Mouse (Mus musculus): ENCODE measurements around the gene Lpo. TPM values are rescaled to one million over a fixed set of nuclear protein-coding genes. Genes with fewer than 3 reads are reported as not detected.

The Lpo gene
- total and polyA plus RNA-seq, 2 experiments = not detected

DNA sequence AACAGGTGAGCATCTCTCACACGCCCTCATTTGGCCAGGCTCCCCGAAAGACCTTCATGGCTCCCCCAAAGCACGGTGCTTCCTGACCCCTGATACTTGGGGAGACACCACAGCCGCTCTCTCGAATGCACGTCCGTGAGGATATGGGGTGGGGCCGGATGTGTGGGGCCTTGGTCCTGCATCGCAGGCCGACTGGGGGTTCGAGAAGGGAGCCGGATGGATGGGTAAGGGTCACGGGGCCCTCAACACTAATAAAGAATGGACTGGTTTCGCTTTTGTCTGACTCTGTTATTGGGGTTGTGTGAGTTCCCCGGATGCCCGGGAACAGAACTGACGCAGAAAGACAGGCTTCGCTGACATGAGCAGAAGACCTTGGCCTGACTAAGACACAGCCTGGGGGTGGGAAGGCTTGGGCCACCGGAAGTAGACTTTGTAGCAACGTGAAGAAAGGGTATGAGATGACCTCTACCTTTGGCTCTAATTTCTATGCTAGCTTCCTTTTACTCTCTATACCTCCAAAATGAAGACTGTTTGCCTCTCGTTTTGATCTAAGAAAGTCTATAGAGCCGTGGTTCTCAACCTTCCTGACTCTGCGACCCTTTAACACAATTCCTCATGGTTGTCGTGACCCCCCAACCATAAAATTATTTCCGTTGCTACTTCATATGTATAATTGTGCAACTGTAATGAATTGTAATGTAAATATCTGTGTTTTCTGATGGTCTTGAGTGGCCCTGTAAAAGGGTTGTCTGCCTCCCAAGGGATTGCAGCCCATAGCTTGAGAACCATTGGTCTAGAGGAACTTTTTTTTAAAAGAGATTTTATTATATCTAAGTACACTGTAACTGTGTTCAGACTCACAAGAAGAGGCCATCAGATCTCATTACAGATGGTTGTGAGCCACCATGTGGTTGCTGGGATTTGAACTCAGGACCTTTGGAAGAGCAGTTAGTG, 70.8 kb downstream of the Lpo start:
- Histone ChIP-seq H3K4me1 (ENCODE audit: control insufficient read depth, insufficient read depth, low read length) (no peaks in the 10 kb centered on the region), H3K9ac (ENCODE audit: low read depth, low read length) (peak overlapping the region; percentile 69), H3K36me3 (ENCODE audit: control insufficient read depth, insufficient read depth, low read length) (no peaks in the 10 kb centered on the region), H3K27me3 (ENCODE audit: control insufficient read depth, insufficient read depth, low read length) (no peaks in the 10 kb centered on the region), H3K27ac (replicated peaks; ENCODE audit: insufficient read depth, low read depth, low read length) (peak overlapping the region; percentile 43; the same call in 1 of the 2 replicates), H3K4me3 (ENCODE audit: insufficient read depth, low read depth, low read length) (peak overlapping the region; percentile 75), H3K79me2 (ENCODE audit: control insufficient read depth, insufficient read depth, low read length) (0 out of 2 replicates have a peak, but pooled peaks cover 3% of the 10 kb centered on the region)
- no peak for DNase-seq (ENCODE audit: extremely low read depth, low read depth, low spot score)
- 80% methylated on average over 25 of the region's 25 CpGs for WGBS
- no peak for TF ChIP-seq POLR2A (IDR thresholded peaks at IDR 0.05; ENCODE audit: extremely low read depth, insufficient read depth, low read length)
- no peak for TF ChIP-seq CTCF (IDR thresholded peaks at IDR 0.05; ENCODE audit: low read depth, low read length)

Other genes with a start within 250 kb of the Lpo start
- gene Mtmr4, start 236.1 kb downstream of the Lpo start, total RNA-seq (2014; rRNA removed) = 13.4 and 18.6 TPM in 2 replicates
- gene Mtmr4, start 236.1 kb downstream of the Lpo start, polyA plus RNA-seq (2012; rRNA removed) = 18.1 and 22.9 TPM in 2 replicates
- gene Hsf5, start 211.1 kb downstream of the Lpo start, total RNA-seq (2014; rRNA removed) = 0.07 and 0.09 TPM in 2 replicates
- 0.05 TPM in 1 of 2 replicates, not detected in the other for gene Hsf5, start 211.1 kb downstream of the Lpo start, polyA plus RNA-seq (2012; rRNA removed)
- 13.2 and 14.1 TPM in 2 replicates for gene Rnf43, start 165.6 kb downstream of the Lpo start, total RNA-seq (2014; rRNA removed)
- gene Rnf43, start 165.6 kb downstream of the Lpo start, polyA plus RNA-seq (2012; rRNA removed) = 19.3 and 19.5 TPM in 2 replicates
- gene Supt4a, start 90.7 kb downstream of the Lpo start, total RNA-seq (2014; rRNA removed) = 59.9 and 63.8 TPM in 2 replicates
- 41.9 and 46.5 TPM in 2 replicates for gene Supt4a, start 90.7 kb downstream of the Lpo start, polyA plus RNA-seq (2012; rRNA removed)
- 0.09 and 1.1 TPM in 2 replicates for gene Tspoap1, start 67.7 kb downstream of the Lpo start, total RNA-seq (2014; rRNA removed)
- gene Tspoap1, start 67.7 kb downstream of the Lpo start, polyA plus RNA-seq (2012; rRNA removed) = 0.26 and 0.37 TPM in 2 replicates
- not detected in 2 replicates for gene Mpo, start 34.7 kb downstream of the Lpo start, total RNA-seq (2014; rRNA removed)
- gene Mpo, start 34.7 kb downstream of the Lpo start, polyA plus RNA-seq (2012; rRNA removed) = 0.06 TPM in 1 of 2 replicates, not detected in the other
- gene Mks1, start 24.9 kb upstream of the Lpo start, total RNA-seq (2014; rRNA removed) = 1.2 and 2.1 TPM in 2 replicates
- gene Mks1, start 24.9 kb upstream of the Lpo start, polyA plus RNA-seq (2012; rRNA removed) = 2.8 and 3.2 TPM in 2 replicates
- gene Epx, start 47.2 kb upstream of the Lpo start, total RNA-seq (2014; rRNA removed) = not detected in 2 replicates
- gene Epx, start 47.2 kb upstream of the Lpo start, polyA plus RNA-seq (2012; rRNA removed) = not detected in 2 replicates
- not detected in 2 replicates for gene Olfr462, start 64.0 kb upstream of the Lpo start, total RNA-seq (2014; rRNA removed)
- gene Olfr462, start 64.0 kb upstream of the Lpo start, polyA plus RNA-seq (2012; rRNA removed) = not detected in 2 replicates
- gene Olfr463, start 69.1 kb upstream of the Lpo start, total RNA-seq (2014; rRNA removed) = not detected in 2 replicates
- not detected in 2 replicates for gene Olfr463, start 69.1 kb upstream of the Lpo start, polyA plus RNA-seq (2012; rRNA removed)
- gene Olfr464, start 92.7 kb upstream of the Lpo start, total RNA-seq (2014; rRNA removed) = not detected in 2 replicates
- not detected in 2 replicates for gene Olfr464, start 92.7 kb upstream of the Lpo start, polyA plus RNA-seq (2012; rRNA removed)
- gene Dynll2, start 159.2 kb upstream of the Lpo start, total RNA-seq (2014; rRNA removed) = 24.8 and 36.9 TPM in 2 replicates
- 112 and 145 TPM in 2 replicates for gene Dynll2, start 159.2 kb upstream of the Lpo start, polyA plus RNA-seq (2012; rRNA removed)
- gene Srsf1, start 219.1 kb upstream of the Lpo start, total RNA-seq (2014; rRNA removed) = 72.0 and 84.0 TPM in 2 replicates
- gene Srsf1, start 219.1 kb upstream of the Lpo start, polyA plus RNA-seq (2012; rRNA removed) = 33.4 and 44.1 TPM in 2 replicates
- gene Vezf1, start 240.0 kb upstream of the Lpo start, total RNA-seq (2014; rRNA removed) = 5.8 and 6.6 TPM in 2 replicates
- gene Vezf1, start 240.0 kb upstream of the Lpo start, polyA plus RNA-seq (2012; rRNA removed) = 3.6 and 3.8 TPM in 2 replicates